Mouse (Mus musculus) liver, embryonic 11.5 days (tissue): ENCODE results near the gene Tmem9. TPM values are rescaled to one million over a fixed set of nuclear protein-coding genes. Genes with fewer than 3 reads are reported as not detected.

ENCODE experiments used
- ATAC-seq: fragments of 200-750 bp; cut with Nextera tagmentation; replicated peaks from 2 replicates; pipeline ENCODE4 v1.8.0; 2017; ENCODE audit warnings: moderate number of reproducible peaks, mild to moderate bottlenecking, moderate TSS enrichment, moderate library complexity; ENCODE audit not compliant: low FRiP score
- DNase-seq: peaks from one replicate; pipeline ENCODE4 v3.0.0-alpha.2; 2017; ENCODE audit warnings: low spot score
- H3K27ac ChIP-seq: fragments of 300-500 bp; sonication (generic); 2 replicates; pipeline ENCODE4 v1.5.1; 2014; ENCODE audit warnings: mild to moderate bottlenecking, low read depth, low read length, control low read depth
- H3K27me3 ChIP-seq: fragments of 300-500 bp; sonication (generic); replicated peaks from 2 replicates; pipeline ENCODE4 v1.6.1; 2014; ENCODE audit warnings: low read length, mixed read lengths; ENCODE audit not compliant: control insufficient read depth, insufficient read depth
- H3K36me3 ChIP-seq: fragments of 300-500 bp; sonication (generic); 2 replicates; pipeline ENCODE4 v1.6.1; 2014; ENCODE audit warnings: mild to moderate bottlenecking, low read length, moderate library complexity, mixed read lengths; ENCODE audit not compliant: control insufficient read depth, insufficient read depth
- H3K4me1 ChIP-seq: fragments of 300-500 bp; sonication (generic); replicated peaks from 2 replicates; pipeline ENCODE4 v1.6.1; 2014; ENCODE audit warnings: low read length, mixed read lengths; ENCODE audit not compliant: control insufficient read depth, insufficient read depth
- H3K4me2 ChIP-seq: fragments of 300-500 bp; sonication (generic); 2 replicates; pipeline ENCODE4 v1.6.1; 2014; ENCODE audit warnings: mild to moderate bottlenecking, control low read depth, moderate library complexity
- H3K4me3 ChIP-seq: fragments of 300-500 bp; sonication (generic); 2 replicates; pipeline ENCODE4 v1.5.1; 2014; ENCODE audit warnings: low read depth, low read length, control low read depth
- H3K9ac ChIP-seq: fragments of 300-500 bp; sonication (generic); 2 replicates; pipeline ENCODE4 v1.6.1; 2014; ENCODE audit warnings: low read depth, low read length, control low read depth
- H3K9me3 ChIP-seq: fragments of 300-500 bp; sonication (generic); 2 replicates; pipeline ENCODE4 v1.6.1; 2016; ENCODE audit warnings: low read length, inconsistent platforms, mixed read lengths; ENCODE audit not compliant: control insufficient read depth
- WGBS: fragments of 180-500 bp; shearing (Covaris S2); extraction: QIAGEN DNeasy Blood & Tissue Kit; methylation state at CpG from one replicate; pipeline ENCODE4 v1.1.7; 2014; 5-methylcytosine and 5-hydroxymethylcytosine counted together
- polyA plus RNA-seq: library from polyadenylated mRNA; unstranded; fragments of >200 nt; fragmentation: Nextera tagmentation; extraction: Ambion mirVana; gene quantifications from 2 replicates; pipeline ENCODE4 v1.2.1, GENCODE M21; 2014

Tmem9 gene
- polyA plus RNA-seq, 1 experiment from 2014 or later, result 92.6 TPM

DNA sequence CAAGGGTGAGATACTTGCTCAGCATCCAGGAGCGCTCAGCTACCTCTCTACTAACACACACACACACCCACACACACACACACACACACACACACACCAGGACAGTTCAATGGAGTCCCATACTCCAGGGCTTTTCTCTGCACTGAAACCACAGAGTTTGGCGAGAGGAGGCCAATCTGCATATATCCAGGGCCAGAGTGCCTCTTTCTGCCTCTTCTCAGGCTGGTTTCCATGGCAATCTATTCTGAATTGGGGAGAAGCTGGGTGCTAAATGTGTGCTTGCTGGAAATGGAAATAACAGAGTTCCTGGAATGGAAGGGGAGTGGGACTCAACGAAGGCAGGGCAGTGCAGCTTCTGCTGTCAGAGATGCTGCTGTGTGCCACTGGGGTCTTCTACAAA, 47.8 kb downstream of the Tmem9 start:
- Histone ChIP-seq H3K36me3 (no peaks in the 10 kb centered on the region), H3K4me3 (no peak overlapping the region), H3K4me2 (no peak overlapping the region), H3K9me3 (no peaks in the 10 kb centered on the region), H3K4me1 (peaks cover 4% of the 10 kb centered on the region; the same call in 1 of the 2 replicates), H3K27me3 (peaks cover 39% of the 10 kb centered on the region), H3K27ac (no peak overlapping the region), H3K9ac (no peak overlapping the region)
- DNase-seq (no peak), ATAC-seq (no peak)
- WGBS, result 69% methylated on average over 3 of the region's 3 CpGs

DNA sequence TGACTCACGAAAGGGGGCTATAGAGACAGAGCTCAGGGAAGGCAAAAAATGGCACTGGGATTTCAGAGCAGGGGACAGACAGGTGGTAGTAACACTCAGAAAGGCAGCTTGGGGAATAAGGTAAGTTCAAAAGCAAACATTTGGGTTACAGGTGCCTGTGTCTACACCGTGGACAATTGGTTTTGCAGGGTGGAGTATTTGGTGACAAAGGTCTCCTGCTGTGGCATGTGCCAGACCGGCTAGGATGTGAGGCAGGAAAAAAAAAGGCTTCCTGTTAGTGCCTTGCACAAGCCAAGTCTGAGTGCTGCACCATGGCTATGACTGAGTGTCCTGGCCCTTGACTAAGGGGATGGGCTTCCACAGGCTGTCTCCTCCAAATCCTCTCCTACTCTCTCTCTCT, 50.6 kb downstream of the Tmem9 start:
- 48% methylated on average over 3 of the region's 3 CpGs for WGBS
- Histone ChIP-seq H3K4me1 (no peaks in the 10 kb centered on the region), H3K36me3 (no peaks in the 10 kb centered on the region), H3K27me3 (peaks cover 14% of the 10 kb centered on the region), H3K9me3 (no peaks in the 10 kb centered on the region), H3K27ac (no peak overlapping the region), H3K4me3 (no peak overlapping the region), H3K9ac (no peak overlapping the region), H3K4me2 (no peak overlapping the region)
- ATAC-seq, result no peak
- no peak for DNase-seq

DNA sequence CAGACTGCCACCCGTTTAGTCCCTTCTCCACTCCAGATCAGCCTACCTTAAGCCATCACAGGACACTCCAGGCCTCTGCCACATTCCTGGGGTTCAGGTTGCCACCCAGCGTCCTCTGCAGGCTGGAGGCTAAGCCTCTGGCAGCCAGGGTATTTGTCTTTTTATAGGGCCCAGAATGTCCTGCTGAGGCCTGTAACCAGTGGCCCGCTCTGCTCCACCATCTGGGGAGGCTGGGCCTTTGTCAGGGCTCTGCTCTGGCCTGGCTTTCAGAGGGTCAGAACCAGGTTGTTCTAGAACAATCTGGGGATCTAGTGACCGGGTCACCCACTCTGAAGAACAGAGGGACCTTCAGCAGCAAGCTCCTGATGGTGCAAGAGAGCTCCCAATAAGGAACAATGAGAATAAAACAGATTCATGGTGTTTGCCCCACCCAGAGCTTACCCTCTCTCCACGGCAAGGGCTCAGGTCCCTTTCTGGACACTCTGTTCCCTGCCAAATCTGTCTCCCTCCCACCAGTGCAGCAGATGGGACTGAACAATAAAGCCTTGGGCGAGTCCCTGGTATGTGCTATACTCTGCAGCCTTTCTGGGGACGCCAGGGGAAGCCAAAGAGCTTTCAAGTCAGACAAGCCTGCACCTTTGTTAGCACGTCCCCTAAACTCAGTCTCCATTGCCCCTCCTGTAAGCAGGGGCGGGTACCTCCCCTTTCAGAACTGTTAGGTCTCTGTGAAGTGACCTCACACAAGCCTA, 53.3 kb downstream of the Tmem9 start:
- 57% methylated on average over 9 of the region's 9 CpGs for WGBS
- Histone ChIP-seq H3K27ac (no peak overlapping the region), H3K27me3 (peaks cover 7% of the 10 kb centered on the region; the same call in 1 of the 2 replicates), H3K4me1 (no peaks in the 10 kb centered on the region), H3K4me2 (no peak overlapping the region), H3K4me3 (no peak overlapping the region), H3K36me3 (no peaks in the 10 kb centered on the region), H3K9ac (no peak overlapping the region), H3K9me3 (no peaks in the 10 kb centered on the region)
- DNase-seq (no peak), ATAC-seq (no peak)

DNA sequence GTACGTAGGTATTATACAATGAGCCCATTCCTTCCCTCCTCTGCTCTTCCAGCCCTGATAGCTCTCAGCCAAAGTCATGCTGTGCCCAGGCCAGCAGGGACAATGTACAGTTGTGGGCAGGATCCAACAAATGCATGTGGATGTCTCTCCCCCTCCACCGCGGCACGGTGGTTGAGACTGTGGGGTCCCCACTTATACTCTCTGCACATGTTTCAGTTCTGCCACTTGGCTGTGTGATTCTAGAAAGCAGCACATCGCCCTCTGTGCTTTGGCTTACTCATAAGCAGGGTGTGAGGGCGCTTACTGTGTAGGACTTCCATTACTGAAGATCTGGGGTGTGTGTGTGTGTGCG, 53.8 kb downstream of the Tmem9 start:
- ATAC-seq, result no peak
- no peak for DNase-seq
- H3K4me2 ChIP-seq, result no peak overlapping the region
- peaks cover 3% of the 10 kb centered on the region; the same call in 1 of the 2 replicates for H3K27me3 ChIP-seq
- 87% methylated on average over 7 of the region's 7 CpGs for WGBS
- H3K9me3 ChIP-seq, result no peaks in the 10 kb centered on the region
- H3K9ac ChIP-seq, result no peak overlapping the region
- H3K4me1 ChIP-seq, result no peaks in the 10 kb centered on the region
- no peak overlapping the region for H3K4me3 ChIP-seq
- no peak overlapping the region for H3K27ac ChIP-seq
- H3K36me3 ChIP-seq, result no peaks in the 10 kb centered on the region

DNA sequence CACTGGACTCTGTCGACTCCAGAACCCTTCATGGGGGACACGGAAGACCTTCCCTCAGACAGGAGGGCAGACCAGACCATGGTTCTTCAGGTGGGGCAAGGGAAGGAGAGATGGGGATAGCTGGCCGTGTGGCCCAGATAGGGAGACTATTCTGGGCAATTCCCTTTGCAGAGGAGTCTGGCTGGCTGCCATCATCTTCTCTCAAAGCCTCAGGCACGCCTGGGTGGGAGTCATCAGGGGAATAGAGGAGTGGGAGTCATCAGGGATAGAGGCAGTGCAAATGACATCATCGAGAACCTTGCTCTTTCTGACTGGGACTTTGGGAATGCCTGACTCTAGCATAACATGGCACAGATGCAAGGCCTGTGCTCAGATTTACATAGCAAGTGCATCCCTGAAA, 56.0 kb downstream of the Tmem9 start:
- no peak for DNase-seq
- no peak overlapping the region for H3K27ac ChIP-seq
- no peak overlapping the region for H3K4me2 ChIP-seq
- H3K36me3 ChIP-seq, result no peaks in the 10 kb centered on the region
- H3K27me3 ChIP-seq, result peaks cover 8% of the 10 kb centered on the region; the same call in 1 of the 2 replicates
- H3K4me3 ChIP-seq, result no peak overlapping the region
- no peak for ATAC-seq
- WGBS, result 51% methylated on average over 5 of the region's 5 CpGs
- H3K4me1 ChIP-seq, result no peaks in the 10 kb centered on the region
- no peak overlapping the region for H3K9ac ChIP-seq
- no peaks in the 10 kb centered on the region for H3K9me3 ChIP-seq

DNA sequence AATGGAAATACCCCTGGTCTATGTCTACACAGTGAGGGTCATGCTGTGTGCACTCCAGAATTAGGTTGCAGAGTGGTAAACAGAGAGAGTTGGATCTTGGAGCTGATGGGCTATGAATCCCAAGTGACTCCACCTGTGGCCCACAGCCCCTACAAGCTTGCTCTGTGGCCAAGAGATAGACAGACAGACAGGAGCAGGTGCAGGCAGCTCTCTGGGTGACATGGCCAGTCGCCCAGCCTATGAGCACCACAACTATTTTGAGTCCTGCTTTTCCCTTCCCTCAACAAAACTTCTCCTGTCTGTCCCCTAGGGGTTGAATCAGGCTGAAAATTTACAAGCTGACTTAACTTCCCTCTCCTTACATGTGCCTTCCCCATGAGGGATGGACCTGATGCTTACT, 58.7 kb downstream of the Tmem9 start:
- DNase-seq (no peak), ATAC-seq (no peak)
- Histone ChIP-seq H3K4me3 (no peak overlapping the region), H3K9me3 (no peaks in the 10 kb centered on the region), H3K27ac (no peak overlapping the region), H3K36me3 (no peaks in the 10 kb centered on the region), H3K9ac (no peak overlapping the region), H3K4me1 (no peaks in the 10 kb centered on the region), H3K27me3 (peaks cover 8% of the 10 kb centered on the region; the same call in 1 of the 2 replicates), H3K4me2 (no peak overlapping the region)
- WGBS, result 48% methylated on average over 1 of the region's 1 CpGs

DNA sequence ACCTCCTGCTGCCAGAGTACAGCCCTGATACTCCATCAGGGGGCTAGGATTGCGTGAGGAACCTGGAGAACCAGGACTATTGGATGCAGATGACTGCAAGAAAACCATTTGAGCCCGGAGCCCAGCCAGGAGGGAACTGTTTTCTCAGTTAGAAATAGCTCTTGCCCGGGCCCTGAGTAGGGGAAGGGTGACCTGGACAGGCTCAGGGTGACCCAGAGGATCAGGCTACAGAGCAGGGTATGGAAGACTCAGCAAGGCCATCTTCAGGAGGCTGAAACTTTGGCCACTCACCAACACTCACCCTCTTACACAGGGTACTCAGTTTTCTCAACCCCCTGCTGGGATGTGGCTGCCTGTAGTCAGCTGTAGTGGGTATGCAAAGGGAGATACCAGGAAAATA, 59.6 kb downstream of the Tmem9 start:
- Histone ChIP-seq H3K36me3 (no peaks in the 10 kb centered on the region), H3K4me1 (no peaks in the 10 kb centered on the region), H3K9me3 (no peaks in the 10 kb centered on the region), H3K27ac (no peak overlapping the region), H3K9ac (no peak overlapping the region), H3K27me3 (peaks cover 8% of the 10 kb centered on the region; the same call in 1 of the 2 replicates), H3K4me3 (no peak overlapping the region), H3K4me2 (no peak overlapping the region)
- WGBS, result 60% methylated on average over 3 of the region's 3 CpGs
- ATAC-seq (no peak), DNase-seq (no peak)

DNA sequence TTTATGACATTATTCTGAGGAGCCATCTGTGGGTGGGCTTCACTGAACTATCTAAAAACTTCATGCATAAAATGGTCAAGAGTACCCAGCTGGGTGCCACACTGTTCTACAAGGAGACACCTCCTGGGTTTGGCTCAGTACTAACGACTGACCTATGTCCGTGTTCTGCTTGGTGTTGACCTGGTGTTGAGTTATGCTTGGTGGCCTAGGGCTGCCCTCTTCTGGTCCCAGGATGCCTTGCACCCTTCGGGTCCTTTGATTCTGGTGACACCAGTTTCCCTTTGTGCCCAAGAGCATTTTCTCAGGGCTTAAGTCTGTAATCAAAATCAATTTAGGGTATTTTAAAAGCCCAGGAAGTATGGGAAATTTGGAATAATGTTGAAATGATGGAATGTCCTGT, 68.1 kb downstream of the Tmem9 start:
- WGBS, result 12% methylated on average over 3 of the region's 3 CpGs
- 0 out of 2 replicates have a peak, but pooled peaks have one; percentile 56 for ATAC-seq

DNA sequence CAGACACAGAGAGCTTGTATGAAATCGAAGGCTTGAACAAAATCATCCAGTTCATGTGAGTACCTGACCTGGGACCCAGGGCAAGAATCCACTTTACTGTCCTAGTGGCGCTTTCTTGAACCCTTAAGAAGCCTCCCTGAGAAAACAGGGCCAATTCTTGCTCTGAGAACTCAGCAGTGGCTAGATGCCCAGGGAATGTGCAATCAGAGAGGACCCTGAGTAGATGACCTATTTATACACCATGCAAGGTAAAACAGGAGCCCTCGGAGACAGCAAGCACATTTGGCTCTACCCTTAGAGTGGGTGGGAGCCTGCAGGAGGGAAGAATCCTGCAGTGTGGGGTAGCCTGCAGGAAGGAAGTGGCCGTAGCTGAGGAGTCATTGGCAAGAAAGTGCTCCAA, 69.7 kb downstream of the Tmem9 start:
- Histone ChIP-seq H3K4me2 (no peak overlapping the region), H3K27ac (no peak overlapping the region), H3K36me3 (no peaks in the 10 kb centered on the region), H3K4me1 (no peaks in the 10 kb centered on the region), H3K27me3 (peaks cover 5% of the 10 kb centered on the region; the same call in 1 of the 2 replicates), H3K4me3 (no peak overlapping the region), H3K9ac (no peak overlapping the region), H3K9me3 (no peaks in the 10 kb centered on the region)
- WGBS, result 65% methylated on average over 4 of the region's 4 CpGs
- DNase-seq (no peak), ATAC-seq (no peak)

More for the DNA sequence above, 68.1 kb downstream of the Tmem9 start:
- no peaks in the 10 kb centered on the region for H3K9me3 ChIP-seq
- H3K4me2 ChIP-seq, result no peak overlapping the region
- DNase-seq, result no peak
- no peak overlapping the region for H3K27ac ChIP-seq
- no peak overlapping the region for H3K9ac ChIP-seq
- H3K4me3 ChIP-seq, result no peak overlapping the region
- no peaks in the 10 kb centered on the region for H3K4me1 ChIP-seq
- no peaks in the 10 kb centered on the region for H3K36me3 ChIP-seq
- peaks cover 5% of the 10 kb centered on the region; the same call in 1 of the 2 replicates for H3K27me3 ChIP-seq
